Mouse (Mus musculus) liver, adult (tissue): ENCODE results near the gene Notch4.

Source experiments
- GATA4 ChIP-seq: IDR thresholded peaks from 2 replicates; pipeline ENCODE4 v1.6.1; 2014; ENCODE audit warnings: mild to moderate bottlenecking, low read length; ENCODE audit not compliant: insufficient replicate concordance

Notch4 gene

GRCm38 (mm10) chr17:34567311-34567710, 3.2 kb downstream of the Notch4 start:
- TF ChIP-seq GATA4: no peak

- no peak for TF ChIP-seq GATA4
These were observed 4.4 kb downstream of the Notch4 start for GRCm38 (mm10) chr17:34568421-34568820.

GRCm38 (mm10) chr17:34569919-34570318, 5.9 kb downstream of the Notch4 start:
- TF ChIP-seq GATA4: no peak

- no peak for TF ChIP-seq GATA4
These were observed 7.8 kb downstream of the Notch4 start for GRCm38 (mm10) chr17:34571875-34572274.

- TF ChIP-seq GATA4: no peak
These were observed 8.3 kb downstream of the Notch4 start for GRCm38 (mm10) chr17:34572361-34572760.

GRCm38 (mm10) chr17:34576577-34576976, 12.5 kb downstream of the Notch4 start:
- TF ChIP-seq GATA4: no peak

- TF ChIP-seq GATA4: no peak
These were observed 14.0 kb downstream of the Notch4 start for GRCm38 (mm10) chr17:34578070-34578469.

GRCm38 (mm10) chr17:34582528-34582927, 18.5 kb downstream of the Notch4 start:
- no peak for TF ChIP-seq GATA4

GRCm38 (mm10) chr17:34583397-34583796, 19.3 kb downstream of the Notch4 start:
- TF ChIP-seq GATA4: no peak

- TF ChIP-seq GATA4: no peak
These were observed 19.8 kb downstream of the Notch4 start for GRCm38 (mm10) chr17:34583819-34584218.

- TF ChIP-seq GATA4: no peak
These were observed 21.1 kb downstream of the Notch4 start for GRCm38 (mm10) chr17:34585121-34585520.

GRCm38 (mm10) chr17:34585877-34586771, 22.1 kb downstream of the Notch4 start:
- no peak for TF ChIP-seq GATA4

- no peak for TF ChIP-seq GATA4
These were observed 22.8 kb downstream of the Notch4 start for GRCm38 (mm10) chr17:34586796-34587422.

GRCm38 (mm10) chr17:34587423-34587811, 23.3 kb downstream of the Notch4 start:
- peak; percentile 20; the same call in 1 of the 2 replicates for TF ChIP-seq GATA4

GRCm38 (mm10) chr17:34587814-34588213, 23.7 kb downstream of the Notch4 start:
- TF ChIP-seq GATA4: no peak; the same call in 1 of the 2 replicates

- no peak for TF ChIP-seq GATA4
These were observed 24.7 kb downstream of the Notch4 start for GRCm38 (mm10) chr17:34588767-34589166.
